Mouse (Mus musculus): ENCODE data around the gene Acyp1.

- TF ChIP-seq POLR2A (IDR thresholded peaks at IDR 0.05; ENCODE audit: low read depth, low read length) (no peak), CTCF (IDR thresholded peaks at IDR 0.05; ENCODE audit: borderline replicate concordance, insufficient read depth, low read length) (no peak)
These were observed 3.9 kb downstream of the Acyp1 start for GRCm38 (mm10) chr12:85284331-85284730.
